Mouse (Mus musculus) fat pad, adult 2 months (tissue): ENCODE measurements around the gene Micu2.

ENCODE experiments used
- DNase-seq: peaks from one replicate; pipeline ENCODE4 v3.0.0-alpha.2; 2011; ENCODE audit warnings: low read depth, low spot score; ENCODE audit errors: extremely low read depth

The Micu2 gene

DNA sequence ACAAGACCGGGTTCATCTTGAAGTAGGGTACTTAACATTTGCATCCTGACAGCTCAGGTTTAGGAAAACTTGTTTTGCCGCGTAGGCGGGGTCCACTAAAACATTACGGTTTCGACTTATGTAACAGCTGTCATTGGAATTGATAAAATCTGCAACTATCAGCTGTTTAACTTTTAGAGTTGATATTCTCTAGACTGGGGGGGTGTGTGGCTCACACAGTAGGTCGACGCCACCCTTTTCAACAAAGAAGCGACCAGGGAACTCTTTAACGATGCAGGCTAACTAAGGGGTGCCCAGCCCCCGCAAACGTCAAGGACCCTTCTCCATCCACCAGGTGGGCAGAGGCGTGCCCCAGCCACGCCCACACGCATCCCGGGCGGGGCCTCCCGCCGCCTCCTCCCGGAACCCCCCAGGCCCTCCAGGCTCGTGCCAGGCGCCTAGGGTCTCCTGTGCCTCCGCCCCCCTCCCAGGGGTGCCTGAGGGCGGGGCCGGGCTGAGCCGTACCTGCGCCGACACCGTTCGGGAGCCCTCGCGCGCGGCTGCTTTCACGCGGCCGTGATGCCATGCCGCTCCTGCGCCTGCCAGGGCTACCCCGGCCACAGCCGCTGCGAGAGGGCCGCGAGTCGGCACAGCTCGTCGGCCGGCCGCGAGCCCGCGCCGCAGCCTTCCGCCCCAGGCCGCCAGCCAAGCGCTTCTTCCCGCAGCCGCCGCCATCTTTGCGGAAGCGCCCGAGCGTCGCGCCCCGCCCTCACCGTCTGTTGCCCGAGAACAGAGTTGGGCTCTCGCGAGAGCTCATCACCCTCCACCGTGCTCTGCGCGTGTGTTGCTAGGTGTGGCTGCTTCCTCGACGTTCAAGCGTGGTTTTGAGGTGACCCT, at the start of gene Micu2:
Gene Micu2, minus strand, starts transcription at position 737 of the 876 bp plus-strand sequence.
- DNase-seq, result peak; percentile 18

DNA sequence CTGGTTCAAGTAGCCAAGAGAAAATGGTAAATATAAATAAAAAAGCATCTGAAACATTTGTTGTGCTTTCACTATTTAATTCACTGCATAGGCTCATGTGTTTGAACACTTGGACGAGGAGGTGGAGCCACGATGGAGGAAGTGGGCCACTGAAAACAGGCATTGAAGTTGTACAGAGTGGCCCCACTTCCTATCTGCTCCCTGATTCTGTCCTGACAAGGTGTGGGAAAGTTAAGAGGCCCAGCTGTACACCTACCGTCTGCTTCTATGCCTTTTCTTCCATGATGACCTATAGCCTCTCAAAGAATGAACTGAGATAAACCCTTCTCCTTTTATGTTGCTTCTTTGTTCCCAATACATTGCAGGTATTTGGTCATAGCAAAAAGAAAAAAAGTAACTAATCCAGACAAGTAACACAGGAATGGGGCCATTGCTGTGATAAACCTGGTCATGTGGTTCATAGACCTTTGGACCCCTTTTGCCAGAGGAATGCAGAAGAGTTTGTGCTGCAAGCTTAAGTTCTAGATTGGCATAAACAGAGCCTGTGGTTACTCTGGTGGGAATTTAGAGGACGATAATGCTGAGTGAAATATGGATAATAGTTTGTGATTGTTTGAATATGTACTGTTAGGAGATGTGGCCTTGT, 47.7 kb upstream of the Micu2 start:
- DNase-seq, result no peak

DNA sequence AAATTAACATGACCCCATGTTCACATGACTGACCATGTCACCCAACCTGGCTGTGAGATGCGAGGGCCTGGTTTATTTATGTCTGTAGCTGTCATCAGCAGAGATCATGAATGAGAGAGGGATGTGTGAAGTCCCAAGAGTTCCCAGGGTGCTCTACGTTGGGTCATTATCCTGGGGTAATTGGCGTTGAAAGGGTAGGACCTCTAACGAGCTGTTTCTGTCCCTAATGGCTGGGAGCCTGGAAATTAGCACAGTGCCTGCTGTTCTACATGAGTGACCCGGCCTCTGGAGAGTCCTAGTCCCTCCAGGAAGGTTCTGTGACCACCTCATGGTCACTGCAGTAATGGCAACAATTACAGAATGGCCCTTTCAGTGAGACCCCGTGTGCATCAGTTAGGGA, 37.1 kb upstream of the Micu2 start:
- DNase-seq, result no peak

DNA sequence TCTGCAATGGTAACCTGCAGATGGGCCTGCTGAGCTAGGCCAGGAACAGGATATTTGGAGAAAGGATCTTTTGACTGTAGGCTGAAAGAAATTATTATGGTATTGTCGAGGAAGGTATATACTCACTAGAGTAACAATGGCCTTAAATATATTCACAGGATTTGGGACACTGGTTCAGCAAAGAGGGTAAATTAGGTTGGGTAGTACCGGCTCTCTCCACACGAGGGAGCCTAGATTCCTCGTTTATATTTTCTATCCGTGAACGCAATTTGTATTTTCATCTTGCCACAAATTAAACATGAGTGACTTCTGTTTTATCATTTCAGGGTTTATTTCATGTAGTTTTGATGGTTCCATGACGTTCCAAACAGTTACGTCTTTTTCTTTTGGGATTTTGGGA, 35.5 kb upstream of the Micu2 start:
- no peak for DNase-seq

- DNase-seq, result no peak
Observed at GRCm38 (mm10) chr14:58018869-58019268, 19.8 kb upstream of the Micu2 start.

GRCm38 (mm10) chr14:58003852-58004251, 4.8 kb upstream of the Micu2 start:
- DNase-seq, result no peak

DNA sequence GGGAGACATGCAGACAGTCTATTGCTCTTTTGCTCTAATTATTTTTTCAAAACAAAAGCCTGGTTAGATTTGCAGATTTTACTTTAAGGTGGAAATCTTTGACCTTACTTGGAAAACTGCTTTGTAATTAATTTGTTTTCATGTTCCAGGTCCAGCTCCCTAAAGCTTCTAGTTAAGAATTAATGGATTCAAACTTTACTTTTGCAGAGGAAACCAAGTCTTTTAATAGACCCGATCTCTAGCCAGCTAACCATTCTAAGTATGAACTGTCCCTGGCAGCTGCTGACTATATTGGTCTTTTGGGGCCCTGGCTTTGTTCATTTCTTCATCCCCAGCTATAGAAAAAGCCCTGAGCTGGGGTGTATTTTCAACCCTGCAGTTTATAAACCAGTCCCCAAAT, 3.1 kb upstream of the Micu2 start:
- no peak for DNase-seq

- no peak for DNase-seq
Observed at GRCm38 (mm10) chr14:57999402-57999734, 306 bp upstream of the Micu2 start.

DNA sequence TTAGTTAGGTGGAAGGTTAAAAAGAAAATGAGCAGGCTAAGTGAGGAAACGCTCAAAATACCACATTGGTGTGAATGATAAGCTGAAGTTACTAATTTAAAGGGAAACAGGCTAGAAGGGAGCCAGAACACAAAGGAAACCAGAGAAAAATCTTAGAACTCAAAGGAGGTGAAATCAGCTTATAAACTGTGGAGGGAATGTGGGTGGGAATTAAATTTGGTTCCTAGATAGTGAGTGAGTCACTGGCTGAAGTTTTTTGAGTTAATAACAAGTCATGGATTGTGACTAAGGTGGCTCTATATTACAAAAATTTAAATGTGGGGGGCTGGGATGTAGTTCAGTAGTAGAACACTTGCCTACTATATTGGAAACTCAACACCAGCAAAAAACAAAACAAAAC, 1.6 kb downstream of the Micu2 start:
- DNase-seq, result no peak

GRCm38 (mm10) chr14:57996210-57996609, 2.9 kb downstream of the Micu2 start:
- no peak for DNase-seq

- DNase-seq, result no peak
Observed at GRCm38 (mm10) chr14:57991761-57992160, 7.3 kb downstream of the Micu2 start.

- DNase-seq, result no peak
Observed at GRCm38 (mm10) chr14:57989162-57989561, 9.9 kb downstream of the Micu2 start.

GRCm38 (mm10) chr14:57985780-57986179, 13.3 kb downstream of the Micu2 start:
- no peak for DNase-seq

GRCm38 (mm10) chr14:57982450-57982849, 16.6 kb downstream of the Micu2 start:
- no peak for DNase-seq

DNA sequence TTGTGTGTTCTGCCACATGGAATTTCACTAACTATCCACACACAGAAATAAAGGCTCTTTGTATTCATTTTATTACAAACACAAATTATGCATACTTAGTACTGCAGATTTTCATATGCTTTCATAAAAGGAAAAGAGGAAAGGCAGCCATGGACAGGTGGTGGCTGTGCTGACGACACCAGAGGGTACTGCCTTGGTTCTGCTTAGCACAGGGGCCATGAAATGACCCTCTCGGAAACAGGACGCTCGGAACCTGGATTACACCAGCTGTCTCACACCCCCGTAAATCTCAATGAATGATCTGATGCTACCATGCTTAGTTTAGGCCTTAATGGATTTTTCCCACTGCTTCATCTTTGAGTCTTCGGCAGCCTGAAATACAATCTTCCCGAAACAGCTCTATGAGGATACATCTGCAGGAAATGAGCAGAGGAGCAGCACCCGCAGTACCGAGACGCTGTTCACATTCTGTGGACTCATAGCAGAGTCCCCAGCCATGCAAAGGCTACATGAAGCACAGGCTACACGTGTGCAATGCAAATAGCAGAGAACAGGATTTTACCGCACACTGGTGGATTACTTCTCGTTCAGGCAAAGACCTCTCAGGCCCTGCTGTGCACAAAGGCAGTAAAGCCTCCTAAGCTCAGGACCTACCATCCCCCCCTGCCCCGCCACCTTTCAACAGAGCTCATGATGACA, 17.2 kb downstream of the Micu2 start:
- no peak for DNase-seq

DNA sequence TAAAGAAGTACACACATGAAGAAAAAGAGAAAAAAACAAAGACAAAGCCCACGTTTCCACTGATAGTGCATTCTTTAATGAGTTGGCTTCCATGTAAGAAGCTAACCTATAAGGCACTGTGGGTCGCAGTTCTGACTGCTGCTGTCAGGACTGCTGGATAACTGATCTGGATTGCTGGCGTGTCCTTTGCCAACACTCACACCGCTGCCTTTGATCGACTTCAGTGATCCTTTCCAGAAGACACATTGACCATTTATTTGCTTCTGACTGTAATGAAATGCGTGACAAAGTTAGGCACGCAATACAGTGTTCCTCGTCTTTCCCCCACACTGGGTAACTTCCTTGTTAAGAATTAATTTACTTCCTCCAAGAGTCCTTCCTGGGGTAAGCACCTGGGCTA, 18.3 kb downstream of the Micu2 start:
- DNase-seq, result no peak

DNA sequence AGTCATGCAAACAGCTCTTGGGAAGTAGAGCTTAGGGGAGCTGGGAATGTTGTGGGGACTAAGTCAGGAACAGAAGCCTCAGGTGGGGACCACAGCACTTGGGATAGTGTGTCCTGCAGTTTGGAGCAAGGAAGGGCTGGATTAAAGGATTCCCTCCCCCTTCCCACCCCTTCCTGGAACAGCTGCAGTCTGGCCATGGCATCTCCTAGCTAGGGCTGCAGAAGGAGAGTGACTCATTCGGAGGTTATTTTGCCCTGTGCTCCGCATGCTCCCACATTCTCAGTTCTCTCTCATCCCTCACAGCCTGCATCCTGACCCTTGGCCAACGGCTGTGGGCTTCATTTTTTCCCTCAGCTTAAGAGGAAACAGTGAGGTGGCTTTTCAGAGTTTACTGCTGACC, 18.9 kb downstream of the Micu2 start:
- no peak for DNase-seq

DNA sequence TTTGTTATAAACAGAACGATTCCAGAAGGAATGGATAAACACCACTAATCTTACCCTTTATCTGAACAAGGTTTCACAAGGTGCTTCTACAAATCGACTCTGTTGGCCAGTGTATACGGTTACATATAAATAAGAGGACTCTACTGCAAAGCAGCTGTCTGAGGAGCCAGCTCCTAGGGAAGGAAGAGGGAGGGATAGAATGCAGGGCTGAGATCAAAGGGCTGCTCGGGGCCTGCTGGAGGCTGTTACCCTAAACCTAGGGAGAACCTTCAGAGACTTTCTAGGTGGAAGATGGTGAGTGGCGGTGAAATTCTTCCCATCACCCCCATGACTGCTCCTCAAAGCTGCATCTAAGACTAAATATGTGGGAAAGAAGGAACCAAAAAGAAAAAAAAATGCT, 20.9 kb downstream of the Micu2 start:
- no peak for DNase-seq

GRCm38 (mm10) chr14:57975656-57976055, 23.4 kb downstream of the Micu2 start:
- DNase-seq, result no peak

DNA sequence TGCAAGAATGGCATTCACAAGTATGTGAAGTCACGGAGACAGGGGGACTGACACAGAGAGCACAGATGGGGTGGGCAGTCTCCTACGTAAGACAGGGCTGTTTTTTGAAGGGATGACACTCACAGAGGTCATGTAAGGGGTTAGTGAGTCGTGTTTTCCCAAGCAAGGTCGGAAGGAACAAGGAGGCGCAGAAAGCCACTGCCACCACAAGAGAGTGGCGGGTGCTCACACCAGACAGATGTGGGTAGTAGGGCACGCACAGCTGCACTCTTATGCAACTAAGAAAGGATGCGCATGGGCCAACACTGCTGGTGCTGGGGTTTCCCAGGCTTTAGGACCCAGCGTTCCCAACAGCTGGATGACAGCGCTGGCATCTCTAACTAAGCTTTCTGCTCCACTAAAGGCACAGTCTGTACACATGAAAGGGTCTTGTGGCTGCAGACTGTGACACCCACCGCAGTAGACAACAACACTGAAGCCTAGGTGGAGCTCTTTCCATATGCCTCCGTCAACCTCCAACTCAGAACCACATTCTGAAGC, 27.0 kb downstream of the Micu2 start:
- no peak for DNase-seq

DNA sequence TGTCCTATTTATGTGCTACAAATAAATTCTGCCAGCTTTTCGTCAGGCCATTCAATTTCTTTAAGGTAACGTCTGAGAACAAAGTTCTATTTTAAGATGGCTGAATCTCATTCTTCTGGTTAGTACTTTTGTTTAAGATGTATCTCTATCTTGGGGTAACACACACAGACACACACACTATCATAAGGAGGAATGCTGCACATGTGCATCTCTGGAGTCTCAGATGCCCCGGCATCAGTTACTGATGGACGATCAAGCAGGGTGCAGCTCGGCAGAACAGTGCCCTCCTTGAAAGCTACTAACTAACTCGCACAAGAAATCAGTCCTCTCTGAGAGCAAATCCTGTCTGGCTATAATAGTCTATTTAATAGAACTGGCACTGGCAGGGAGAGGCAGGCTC, 30.2 kb downstream of the Micu2 start:
- no peak for DNase-seq
